Mouse (Mus musculus): Measurements from ENCODE around the gene Csf3.

Gene Csf3

GRCm38 (mm10) chr11:98747804-98748505 lies 46.9 kb downstream of the Csf3 start:
- no peak for DNase-seq (ENCODE audit: low read depth)

- no peak for DNase-seq (ENCODE audit: low read depth)
Measured at GRCm38 (mm10) chr11:98748506-98749416, 47.7 kb downstream of the Csf3 start.

GRCm38 (mm10) chr11:98749716-98750115 lies 48.7 kb downstream of the Csf3 start:
- DNase-seq (ENCODE audit: low read depth): no peak

GRCm38 (mm10) chr11:98750351-98751201 lies 49.5 kb downstream of the Csf3 start:
- DNase-seq (ENCODE audit: low read depth): peak; percentile 81

GRCm38 (mm10) chr11:98751221-98751782 lies 50.2 kb downstream of the Csf3 start:
- peak; percentile 58 for DNase-seq (ENCODE audit: low read depth)

DNA sequence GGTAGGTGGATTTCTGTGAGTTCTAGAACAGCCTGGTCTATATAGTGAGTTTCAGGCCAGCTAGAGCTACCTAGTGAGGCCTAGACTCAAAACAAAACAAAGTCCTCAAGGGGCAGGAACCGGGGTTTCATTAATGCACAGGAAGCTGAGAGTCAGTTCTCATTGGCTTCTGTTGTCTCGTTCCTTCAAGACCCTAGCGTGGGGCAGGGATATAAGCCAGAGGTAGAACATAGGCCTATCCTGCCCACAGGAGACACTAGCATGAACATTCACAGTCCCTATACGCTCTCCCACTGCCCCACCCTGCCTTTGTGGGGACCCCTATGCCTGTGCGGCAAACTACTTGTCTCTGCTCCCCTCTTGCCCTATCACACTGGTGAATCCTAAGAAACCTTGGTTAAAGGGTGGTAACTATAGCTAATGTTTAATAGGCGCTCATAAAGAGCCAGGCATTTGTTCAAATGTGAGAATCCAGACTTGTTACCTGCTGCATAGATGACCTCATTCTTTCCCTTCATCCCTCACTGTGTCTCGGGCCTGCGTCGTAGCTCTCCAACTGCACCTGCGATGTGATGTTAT lies 51.6 kb downstream of the Csf3 start:
- no peak for DNase-seq (ENCODE audit: low read depth)

Data from NIH3T3 (cell line).